Mouse (Mus musculus): ENCODE data around the gene Psrc1. TPM values are rescaled to one million over a fixed set of nuclear protein-coding genes. Genes with fewer than 3 reads are reported as not detected.
A peak's percentile ranks its signal among the peaks of the same experiment; 100 is the strongest.

Psrc1 gene
- polyA plus RNA-seq, 1 experiment from 2014 or later, result 16.7 TPM

DNA sequence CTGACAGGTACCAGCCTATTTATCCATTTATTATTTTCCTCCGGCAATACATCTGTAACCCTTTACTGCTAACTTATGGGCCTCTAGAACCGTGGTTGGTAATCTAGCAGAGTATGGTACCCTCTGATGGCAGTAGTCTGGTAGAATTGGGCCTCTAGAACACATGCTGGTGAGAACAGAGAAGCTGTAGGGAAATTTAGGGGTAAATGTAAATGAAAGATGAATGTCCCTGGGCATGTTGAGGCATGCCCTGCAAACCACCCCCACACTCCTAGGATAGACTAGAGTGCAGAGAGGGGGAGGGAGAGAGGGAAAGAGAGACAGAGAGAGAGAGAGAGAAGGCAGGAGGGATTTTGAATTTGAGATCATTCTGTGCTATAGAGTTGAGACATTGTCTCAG is 786 bp downstream of the Psrc1 start:
- DNase-seq (ENCODE audit: low spot score), result no peak

DNA sequence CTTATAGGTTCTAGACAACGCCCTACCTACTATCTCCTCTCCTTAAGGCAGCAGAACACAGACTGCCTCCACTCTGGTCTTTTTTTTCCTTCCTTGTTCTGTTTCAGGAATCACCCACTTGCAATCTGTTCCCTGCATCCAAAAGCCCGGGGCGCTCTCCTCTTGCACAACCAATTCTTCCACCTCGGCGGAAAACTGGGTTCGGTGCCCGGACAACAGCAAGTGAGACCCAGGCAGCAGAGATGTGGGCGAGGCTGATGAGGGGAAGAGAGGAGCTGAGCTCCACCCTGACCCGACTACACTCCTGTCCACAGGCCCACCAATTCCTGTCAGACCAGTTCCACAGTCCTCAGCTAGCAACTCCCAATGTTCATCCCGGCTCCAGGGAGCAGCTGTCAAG is 2.5 kb downstream of the Psrc1 start:
- DNase-seq (ENCODE audit: low spot score), result no peak

DNA sequence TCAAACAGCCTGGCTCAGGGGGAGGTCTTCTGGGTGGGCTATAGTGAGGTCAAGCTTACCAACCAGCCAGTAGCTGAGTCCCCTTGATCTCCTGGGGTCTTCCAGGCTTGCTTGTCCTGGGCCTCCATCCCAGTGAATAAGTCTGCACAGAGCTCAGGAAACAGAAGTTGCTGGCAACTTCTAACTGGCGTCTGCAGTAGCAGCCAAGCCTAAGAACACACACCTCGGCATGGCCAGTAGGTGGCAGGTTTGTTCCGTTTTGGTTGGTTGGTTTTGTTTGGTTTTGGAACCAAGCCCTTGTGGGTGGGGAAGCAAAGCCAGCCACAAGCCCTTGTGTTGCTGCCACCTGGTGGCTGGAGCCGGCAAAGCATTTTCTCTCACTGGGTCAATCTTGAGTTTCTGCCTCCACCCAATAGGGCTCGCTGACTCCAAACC is 5.5 kb downstream of the Psrc1 start:
- peak; percentile 97 for DNase-seq (ENCODE audit: low spot score)

DNA sequence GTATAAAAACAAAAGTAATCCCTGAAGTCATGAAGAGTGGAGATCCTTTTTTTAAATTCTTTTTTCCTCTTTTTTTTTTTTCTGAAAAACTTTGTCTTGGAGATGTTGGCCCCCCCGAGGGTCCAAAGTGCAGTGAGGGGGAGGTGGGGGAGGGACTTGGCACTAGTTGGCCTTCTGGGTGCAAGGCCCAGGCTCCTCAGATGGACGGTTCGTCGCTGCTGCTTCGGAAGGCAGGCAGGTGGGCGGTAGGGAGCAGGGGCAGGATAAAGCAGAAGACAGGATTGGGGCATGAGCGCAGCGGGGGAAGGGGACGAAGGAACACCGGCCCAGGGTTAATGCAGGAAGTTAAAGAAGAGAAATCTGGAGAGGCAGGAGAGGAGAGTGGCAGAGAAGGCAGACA is 8.7 kb downstream of the Psrc1 start:
- DNase-seq (ENCODE audit: low spot score), result no peak

DNA sequence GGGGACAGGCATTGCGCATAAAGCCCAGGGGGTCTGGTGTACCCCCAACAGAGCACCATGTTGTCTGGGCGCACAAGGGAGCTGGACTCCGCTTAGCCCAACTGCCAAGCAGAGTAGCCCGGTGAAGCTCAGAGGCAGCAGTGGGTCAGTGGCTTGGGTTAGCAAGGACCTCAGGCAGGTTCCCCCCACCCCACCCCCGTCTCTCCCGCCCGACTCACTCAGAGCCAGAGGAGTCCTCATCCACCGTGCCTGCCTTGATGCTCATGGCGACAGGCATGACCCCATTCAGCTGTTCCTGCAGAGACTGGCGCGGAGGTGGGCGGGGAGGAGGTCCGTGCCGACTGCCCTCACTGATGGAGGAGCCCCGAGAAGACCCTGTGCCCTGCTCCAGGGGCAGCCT is 9.2 kb downstream of the Psrc1 start:
- DNase-seq (ENCODE audit: low spot score), result no peak

DNA sequence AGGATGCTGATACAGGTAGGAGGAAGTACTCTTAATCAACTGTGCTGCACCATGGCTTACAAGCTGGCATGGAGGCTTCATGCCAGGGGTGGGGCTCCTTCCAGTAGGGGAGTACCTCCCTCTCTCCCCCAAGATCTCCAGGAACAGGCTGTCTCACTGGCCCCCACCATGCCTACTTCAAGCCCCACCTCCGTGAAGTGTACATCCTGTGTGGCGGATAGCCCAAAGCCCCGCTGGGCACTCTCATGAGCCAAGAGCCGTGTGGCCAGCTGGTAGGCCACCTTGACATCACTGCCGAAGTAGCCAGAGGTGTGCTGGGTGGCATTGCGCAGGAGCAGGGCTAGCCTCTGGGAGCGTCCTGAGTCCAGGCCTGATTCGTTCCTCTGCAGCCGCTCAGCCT is 14.6 kb downstream of the Psrc1 start:
- no peak for DNase-seq (ENCODE audit: low spot score)

DNA sequence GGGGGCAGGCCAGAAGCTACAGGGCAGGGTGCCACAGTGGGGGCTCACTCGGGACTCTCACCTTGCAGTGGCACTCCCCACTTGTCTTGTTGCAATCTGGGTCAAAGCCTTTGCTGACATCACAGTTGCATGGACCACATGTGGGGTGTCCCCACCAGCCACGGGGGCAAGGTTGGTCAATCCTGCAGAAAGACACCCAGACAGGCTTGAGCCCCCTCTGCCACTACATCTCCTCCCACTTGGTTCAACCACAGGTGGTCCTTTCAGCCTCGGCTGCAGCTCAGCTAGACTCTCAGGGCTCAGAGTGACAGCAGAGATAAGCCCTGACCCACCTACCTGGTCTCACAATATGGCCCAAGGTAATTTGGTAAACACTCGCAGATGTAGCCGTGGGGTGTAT is 16.8 kb downstream of the Psrc1 start:
- no peak for DNase-seq (ENCODE audit: low spot score)

DNA sequence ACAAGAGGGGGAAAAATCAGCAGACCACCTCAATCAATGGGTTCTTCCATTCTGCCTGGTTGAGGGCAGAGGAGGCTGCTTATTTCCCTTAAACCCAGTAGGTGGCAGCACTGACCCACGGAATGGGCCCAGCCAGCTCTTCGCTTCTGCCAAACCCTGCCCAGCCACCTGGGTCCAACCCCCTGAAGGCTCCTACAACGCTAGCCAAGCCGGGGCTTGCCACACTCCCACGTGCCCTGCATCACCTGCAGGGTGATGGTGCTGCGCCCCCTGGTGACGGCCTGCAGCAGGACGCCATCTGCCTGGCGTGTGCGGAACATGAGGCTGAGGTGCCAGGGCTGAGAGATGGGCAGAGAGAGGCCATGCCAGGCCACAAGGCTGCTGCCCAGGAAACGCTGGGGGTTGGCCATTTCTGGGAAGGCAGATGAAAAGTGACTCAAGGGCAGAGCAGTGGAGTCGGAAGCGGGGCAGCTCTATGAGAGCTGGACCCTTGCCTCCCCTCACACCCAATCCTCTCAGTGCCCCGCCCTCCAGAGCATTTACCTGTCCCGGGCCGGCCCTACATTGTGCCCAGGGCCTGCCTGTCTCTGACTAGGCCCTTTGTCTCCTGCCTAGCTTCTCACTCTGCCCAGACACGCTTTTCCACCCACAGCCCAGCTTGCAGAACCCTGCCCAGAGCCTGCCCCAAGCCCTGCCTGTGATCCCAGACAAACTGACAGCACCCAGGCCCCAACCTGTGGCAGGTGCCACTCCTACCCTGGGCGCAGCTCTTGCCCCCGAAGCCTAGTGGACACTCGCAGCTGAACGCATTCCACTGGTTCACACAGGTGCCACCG is 18.3 kb downstream of the Psrc1 start:
- peak; percentile 97 for DNase-seq (ENCODE audit: low spot score)

DNA sequence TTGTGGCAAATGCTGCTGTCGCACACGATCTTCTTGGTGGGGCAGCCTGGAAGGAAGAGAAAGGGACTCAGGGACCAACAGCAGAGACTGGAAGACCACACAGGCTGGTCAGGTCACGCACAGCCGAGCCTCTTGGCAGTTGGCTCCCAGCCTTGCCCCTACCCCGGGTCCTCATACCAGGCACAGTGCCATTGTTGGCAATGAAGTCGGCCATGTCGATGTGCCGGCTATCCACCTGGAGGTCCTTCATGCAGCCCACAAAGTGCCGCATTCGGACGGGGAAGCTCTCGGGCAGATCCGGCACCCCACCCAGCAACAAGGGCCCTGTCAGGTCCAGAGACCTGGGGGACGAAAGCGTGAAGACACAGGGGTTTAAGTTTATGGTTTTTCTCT is 18.9 kb downstream of the Psrc1 start:
- DNase-seq (ENCODE audit: low spot score), result no peak

DNA sequence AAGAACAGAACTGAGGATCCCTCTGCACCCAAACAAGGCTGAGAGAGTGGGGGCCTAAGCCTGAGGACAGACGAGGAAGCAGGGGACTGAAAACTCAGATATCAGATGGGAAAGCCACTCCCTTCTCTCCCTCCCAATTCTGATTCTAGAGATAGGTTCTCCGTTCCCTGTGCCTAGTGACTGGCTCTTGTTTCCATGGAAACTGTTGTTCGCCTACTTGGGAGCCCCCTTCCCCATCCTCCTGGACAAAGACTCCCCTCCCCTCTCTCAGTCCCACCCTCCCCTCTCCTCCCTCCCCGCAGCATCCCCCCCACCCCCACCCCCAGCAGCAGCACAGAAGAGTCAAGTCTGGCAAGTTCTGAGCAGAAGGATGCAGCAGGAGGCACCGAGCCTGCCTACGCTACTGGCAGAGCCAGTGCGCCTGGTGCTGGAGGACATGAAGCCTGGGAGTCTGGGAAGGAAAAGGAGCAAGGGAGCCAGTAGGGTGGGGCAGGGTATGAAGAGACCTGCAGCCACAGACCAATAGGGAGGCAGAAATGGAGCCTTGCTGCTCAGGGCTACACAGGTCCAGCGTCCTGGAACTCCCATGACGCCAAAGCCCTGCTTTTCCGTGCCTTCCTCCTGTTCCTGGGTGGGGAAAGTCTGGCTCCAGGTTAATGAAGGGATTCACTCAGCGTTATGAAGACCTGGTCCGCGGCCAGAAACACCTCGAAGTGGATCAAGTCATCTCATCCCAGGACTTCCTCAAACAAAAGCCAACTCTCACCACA is 22.1 kb downstream of the Psrc1 start:
- DNase-seq (ENCODE audit: low spot score), result no peak

DNA sequence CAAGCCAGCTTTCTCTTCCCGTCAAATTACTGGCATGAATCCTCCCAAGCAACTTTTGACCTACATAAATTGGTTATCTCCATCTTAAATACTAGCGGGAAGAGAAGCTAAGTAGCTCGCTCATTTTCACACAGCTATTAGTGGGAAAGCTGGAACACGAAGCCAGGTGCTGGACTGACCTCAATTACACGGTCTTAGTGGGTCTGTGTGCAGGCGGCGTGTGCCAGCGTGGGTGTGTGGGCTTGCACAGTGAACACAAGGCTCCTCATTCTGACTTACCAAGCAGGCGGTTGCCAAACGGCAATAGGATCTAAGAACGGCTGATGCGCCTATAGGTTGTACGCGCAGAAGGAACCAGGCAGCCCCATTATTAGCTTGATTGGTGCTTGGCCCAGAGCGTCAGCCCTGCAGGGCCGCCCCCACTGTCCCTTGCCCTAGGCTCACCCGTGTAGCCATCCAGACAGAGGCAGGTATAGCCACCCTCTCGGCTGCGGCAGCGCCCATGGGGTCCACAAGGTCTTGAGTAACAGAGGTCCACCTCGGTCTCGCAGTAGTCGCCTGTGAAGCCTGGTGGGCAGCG is 22.8 kb downstream of the Psrc1 start:
- DNase-seq (ENCODE audit: low spot score), result no peak

DNA sequence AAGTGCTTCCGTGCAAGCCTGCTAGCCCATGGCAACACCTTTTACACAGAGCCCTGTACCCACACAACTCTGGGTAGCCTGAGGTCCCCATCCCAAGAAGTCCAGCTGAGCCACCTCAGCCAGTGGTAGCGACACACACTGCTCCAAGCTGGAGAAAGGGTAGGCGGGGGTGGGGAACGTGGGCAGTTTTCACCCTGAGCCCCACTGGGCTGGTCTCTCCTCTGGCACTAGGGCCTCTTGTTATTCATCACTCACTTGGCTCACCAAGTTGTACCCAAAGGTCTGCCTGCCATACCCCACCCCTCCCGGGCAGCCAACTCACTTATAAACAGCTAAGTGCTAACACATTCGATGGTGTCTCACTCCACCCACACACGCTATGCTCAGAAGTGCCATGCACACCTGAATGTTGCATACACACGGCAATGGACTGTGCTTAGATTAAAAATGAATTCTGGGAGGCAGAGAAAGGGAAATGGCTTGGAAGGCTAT is 24.9 kb downstream of the Psrc1 start:
- no peak for DNase-seq (ENCODE audit: low spot score)

DNA sequence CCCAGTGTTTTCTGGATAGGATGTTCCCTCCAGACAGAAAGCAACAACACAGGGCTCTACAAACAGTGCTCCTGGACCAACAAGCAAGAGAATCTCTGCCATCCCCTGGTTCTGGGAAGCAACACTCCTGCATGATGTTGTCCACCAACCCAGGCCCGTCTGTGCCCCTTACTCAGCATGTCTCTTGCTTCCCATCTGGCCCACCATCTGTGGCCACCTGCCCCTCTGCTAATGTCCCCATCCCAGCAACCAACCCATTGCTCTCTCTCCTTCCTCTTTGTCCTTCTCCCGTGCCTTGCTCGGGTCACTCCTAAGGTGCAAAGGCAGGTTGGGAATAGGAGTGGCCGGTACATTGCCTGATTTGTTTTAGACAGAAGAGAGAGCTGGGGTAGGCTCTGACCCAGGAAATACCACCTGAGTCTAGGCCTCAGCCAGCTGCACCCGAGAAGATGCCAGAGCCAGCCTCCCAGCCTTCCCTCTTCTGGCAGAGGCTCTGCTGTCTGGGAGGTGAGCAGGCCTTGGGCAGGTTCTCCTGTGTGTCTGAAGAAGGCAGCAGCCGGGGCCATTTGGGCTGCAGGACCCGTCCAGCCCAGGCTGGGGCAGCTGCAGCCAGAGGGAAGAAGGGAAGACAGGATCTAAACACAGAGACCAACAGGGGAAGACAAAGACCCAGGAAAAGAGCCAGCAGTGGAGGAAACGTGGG is 26.2 kb downstream of the Psrc1 start:
- DNase-seq (ENCODE audit: low spot score), result no peak

DNA sequence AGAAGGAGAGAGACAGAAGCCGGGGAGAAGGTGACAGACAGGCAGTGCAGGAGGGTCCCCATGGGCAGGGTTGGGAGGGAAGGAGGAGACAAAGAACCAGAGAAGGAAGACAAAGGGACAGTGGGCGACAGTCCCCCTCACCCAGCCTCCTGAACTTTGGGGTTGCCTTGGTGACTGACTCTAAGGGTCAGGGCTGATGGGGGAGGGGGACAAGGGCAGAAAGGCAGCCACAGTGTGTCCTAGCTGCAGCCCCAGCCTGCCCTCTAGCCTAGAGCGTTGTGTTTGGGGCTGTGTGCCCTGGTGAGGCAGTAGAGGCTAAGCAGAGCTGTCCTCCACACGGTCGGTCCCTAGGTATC is 26.7 kb downstream of the Psrc1 start:
- DNase-seq (ENCODE audit: low spot score), result no peak

DNA sequence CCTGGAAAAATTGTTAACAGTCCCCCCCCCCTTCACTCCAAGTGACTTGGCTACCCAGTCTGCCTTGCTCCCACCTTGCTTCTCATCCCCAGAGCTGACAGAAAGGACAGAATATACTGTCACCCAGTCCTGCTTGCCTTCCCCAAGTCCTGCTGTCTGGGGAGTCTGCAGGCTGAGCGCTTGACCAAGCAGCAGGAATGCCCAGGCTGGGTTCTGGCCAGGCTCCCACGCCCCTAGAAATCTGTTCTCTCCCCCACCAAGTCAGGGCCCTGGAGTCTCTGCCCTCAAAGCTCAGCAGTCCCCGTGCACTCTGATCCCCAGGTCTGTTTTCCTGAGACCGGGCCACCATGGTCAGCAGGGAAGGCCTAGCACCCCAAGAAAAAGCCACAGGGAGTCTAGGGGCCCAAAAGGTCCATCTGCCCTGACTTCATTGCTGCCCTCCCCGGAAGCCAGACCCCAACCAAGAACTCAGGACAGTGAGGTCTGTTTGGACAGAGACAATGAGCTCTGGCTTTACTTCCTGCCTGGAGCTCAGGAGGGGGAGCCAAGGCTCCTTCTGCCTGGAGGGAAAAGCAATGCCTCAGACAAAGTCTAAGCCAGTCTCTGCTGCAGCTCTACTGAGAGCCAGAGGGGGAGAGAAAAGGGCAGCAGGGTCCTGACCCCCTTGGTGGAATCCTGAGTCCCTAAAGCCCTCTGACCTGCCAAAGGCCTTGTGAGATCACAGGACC is 27.6 kb downstream of the Psrc1 start:
- no peak for DNase-seq (ENCODE audit: low spot score)

DNA sequence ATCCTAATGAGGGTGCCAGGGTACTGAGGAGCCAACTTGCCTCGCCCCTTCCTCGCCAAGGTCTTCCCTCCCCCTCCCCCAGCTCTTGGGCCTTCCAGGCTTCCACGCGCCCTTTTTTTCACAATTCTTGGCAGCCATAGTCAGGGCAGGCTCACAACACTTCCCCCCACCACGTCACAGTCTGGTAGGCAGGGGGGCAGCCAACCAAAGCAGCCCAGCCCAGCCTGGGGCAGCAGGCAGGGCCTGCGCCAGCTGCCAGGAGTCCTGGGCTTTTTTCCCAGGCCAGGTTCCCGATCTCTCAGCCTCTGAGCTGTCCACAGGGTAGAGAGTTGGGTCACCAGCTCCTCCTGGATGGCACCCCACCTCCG is 28.1 kb downstream of the Psrc1 start:
- DNase-seq (ENCODE audit: low spot score), result no peak

DNA sequence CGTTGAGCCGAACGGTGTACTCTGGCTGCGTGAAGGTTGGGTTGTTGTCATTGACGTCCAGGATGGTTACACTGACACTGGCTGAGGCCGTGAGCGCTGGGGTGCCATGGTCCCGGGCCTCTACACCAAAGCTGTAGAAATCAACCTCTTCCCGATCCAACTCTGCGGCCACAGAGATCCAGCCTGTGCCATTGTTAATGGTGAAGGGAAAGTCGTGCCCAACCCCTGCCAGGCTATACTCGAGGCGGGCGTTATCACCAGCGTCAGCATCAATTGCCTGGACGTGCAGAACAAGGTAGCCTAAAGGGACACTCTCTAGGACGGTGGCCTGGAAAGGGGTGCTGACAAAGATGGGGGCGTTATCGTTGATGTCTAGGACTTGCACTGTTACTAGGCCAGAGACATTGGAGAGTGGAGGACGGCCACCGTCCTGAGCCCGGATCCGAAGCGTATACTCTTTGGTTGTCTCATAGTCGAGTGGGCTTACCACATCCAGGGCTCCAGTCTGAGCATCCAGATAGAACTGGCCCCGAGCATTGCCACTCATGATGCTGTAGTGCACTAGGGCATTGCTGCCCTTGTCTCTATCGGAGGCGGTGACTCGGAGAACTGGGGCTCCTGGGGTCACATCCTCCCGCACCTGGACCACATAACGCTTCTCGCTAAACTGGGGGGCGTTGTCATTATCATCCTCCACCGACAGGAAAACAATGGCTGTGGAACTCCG is 30.2 kb downstream of the Psrc1 start:
- no peak for DNase-seq (ENCODE audit: low spot score)

DNA sequence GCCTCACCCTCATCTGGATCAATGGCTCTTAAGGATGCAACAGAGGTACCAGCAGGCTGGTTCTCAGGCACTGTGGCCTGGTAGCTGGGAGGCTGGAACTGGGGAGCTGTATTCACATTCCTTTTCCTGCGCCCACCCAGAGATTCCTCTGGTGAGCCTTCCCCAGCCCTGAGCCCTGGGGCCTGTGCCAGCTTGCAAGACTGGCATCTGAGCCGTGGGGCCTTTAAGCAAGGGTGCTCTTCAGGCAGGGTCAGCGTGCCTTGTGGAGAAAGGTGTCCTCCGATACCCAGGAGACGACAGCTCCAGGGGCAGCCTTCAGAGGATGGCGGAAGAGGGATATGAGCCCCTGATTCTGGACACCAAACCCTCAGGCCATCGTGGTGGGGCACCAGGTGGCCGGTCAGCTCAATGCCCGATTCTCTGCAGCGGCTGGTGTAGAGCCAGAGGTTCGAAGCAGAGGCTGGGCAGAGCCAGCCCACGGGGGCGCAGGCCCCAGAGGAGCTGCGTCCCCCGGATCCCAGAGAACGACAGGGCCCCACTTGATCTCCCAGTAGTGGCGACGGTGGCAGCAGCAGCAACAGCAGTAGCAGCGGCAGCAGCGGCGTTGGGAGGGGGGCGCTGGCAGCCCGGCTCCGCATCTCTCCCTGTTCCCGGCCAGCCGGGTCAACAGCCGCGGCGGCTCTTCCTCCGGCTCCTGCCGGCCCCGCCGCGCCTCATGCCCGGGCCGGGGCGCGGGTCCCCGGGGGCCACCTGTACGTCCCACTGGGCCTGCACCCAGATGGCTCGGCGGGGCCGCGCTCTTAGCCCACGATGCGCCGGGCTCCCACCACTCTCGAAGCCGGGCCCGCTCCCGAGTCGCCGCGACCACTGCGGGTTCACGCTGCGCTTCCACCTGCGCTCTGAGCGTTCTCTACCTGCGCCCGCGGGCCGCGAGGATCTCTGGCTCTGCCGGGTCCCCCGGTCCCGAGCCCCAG is 31.5 kb downstream of the Psrc1 start, which contains the start of gene Celsr2:
TSS of gene Celsr2 (minus strand) at position 696 of the 974 bp plus-strand sequence.
- peak; percentile 46 for DNase-seq (ENCODE audit: low spot score)

DNA sequence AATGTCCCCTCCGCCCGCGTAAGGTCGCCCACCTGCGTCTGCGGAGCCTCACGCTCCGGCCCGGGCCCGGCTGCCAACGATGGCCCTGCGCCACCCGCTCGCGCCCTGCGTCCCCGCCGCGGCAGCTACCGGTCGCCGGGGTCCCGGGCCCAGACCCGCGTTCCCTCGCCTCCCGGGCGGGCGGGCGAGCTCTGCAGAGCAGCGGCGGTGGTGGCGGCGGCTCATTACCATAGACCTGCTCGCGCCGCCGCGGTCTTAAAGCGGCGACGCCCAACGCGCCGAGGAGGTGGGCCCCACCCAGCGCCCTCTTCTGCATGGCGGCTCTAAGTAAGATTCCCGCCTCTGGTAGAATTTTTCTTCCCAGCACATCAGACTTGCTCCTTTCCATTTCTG is 32.2 kb downstream of the Psrc1 start:
- peak; percentile 86 for DNase-seq (ENCODE audit: low spot score)

All from thymus, postnatal 0 days (tissue).